Mouse (Mus musculus) MEL (cell line): ENCODE results near the gene Gpbp1l1. TPM values are rescaled to one million over a fixed set of nuclear protein-coding genes. Genes with fewer than 3 reads are reported as not detected.
A peak's percentile ranks its signal among the peaks of the same experiment; 100 is the strongest.

ENCODE experiments used
- DNase-seq: peaks from one replicate; pipeline ENCODE4 v3.0.0; 2011; ENCODE audit warnings: low read depth, low spot score
- H3K27ac ChIP-seq: 2 replicates; pipeline ENCODE4 v1.5.1; 2012; ENCODE audit warnings: low read depth, mild to moderate bottlenecking, control low read depth, low read length, moderate library complexity; ENCODE audit not compliant: control insufficient read depth
- H3K27me3 ChIP-seq, 2 experiments: fragments of 150-350 bp in 1 of 2; sonication (generic) in 1 of 2; 2 replicates each; pipeline ENCODE4 v1.6.1; 2012; ENCODE audit warnings: low read length in 2 of 2, mild to moderate bottlenecking in 2 of 2, improper control_type of control experiment in 1 of 2, moderate library complexity in 1 of 2; ENCODE audit not compliant: insufficient read depth in 2 of 2, control insufficient read depth in 1 of 2
- H3K36me3 ChIP-seq, 2 experiments: 2 replicates each; pipeline ENCODE4 v1.6.1; 2012 to 2014; ENCODE audit warnings: low read length in 2 of 2, improper control_type of control experiment in 1 of 2, inconsistent platforms in 1 of 2, mild to moderate bottlenecking in 1 of 2; ENCODE audit not compliant: insufficient read depth in 2 of 2, control insufficient read depth in 1 of 2
- H3K4me1 ChIP-seq, 2 experiments: fragments of 150-350 bp in 1 of 2; sonication (generic) in 1 of 2; 2 replicates each; pipeline ENCODE4 v1.6.1; 2012; ENCODE audit warnings: low read length in 2 of 2, improper control_type of control experiment in 1 of 2, mild to moderate bottlenecking in 1 of 2; ENCODE audit not compliant: insufficient read depth in 2 of 2, control insufficient read depth in 1 of 2
- H3K4me3 ChIP-seq, 2 experiments: fragments of 150-350 bp in 1 of 2; sonication (generic) in 1 of 2; 2 replicates each; pipeline ENCODE4 v1.5.1; 2012; ENCODE audit warnings: low read depth in 2 of 2, low read length in 2 of 2, mild to moderate bottlenecking in 2 of 2, moderate library complexity in 2 of 2, control low read depth in 1 of 2, improper control_type of control experiment in 1 of 2; ENCODE audit not compliant: control insufficient read depth in 1 of 2, insufficient read depth in 1 of 2
- H3K79me2 ChIP-seq: 2 replicates; pipeline ENCODE4 v1.6.1; 2012; ENCODE audit warnings: mild to moderate bottlenecking, low read length, moderate library complexity; ENCODE audit not compliant: control insufficient read depth, poor library complexity, insufficient read depth
- H3K9ac ChIP-seq: 2 replicates; pipeline ENCODE4 v1.6.1; 2012; ENCODE audit warnings: low read depth, mild to moderate bottlenecking, control low read depth, low read length, moderate library complexity; ENCODE audit not compliant: control insufficient read depth, poor library complexity, severe bottlenecking
- H3K9me3 ChIP-seq: fragments of 150-350 bp; sonication (generic); replicated peaks from 2 replicates; pipeline ENCODE4 v1.6.1; 2012; ENCODE audit warnings: mild to moderate bottlenecking, low read length, improper control_type of control experiment, moderate library complexity; ENCODE audit not compliant: insufficient read depth
- BHLHE40 ChIP-seq: IDR thresholded peaks from 2 replicates; pipeline ENCODE4 v1.6.1; 2012; ENCODE audit warnings: low read depth, mild to moderate bottlenecking, inconsistent platforms, low read length, improper control_type of control experiment, borderline replicate concordance
- CTCF ChIP-seq, 3 experiments: IDR thresholded peaks in 2 of 3; conservative IDR thresholded peaks in 1 of 3; 2 replicates each; pipeline ENCODE4 v1.5.1; 2011 to 2012; ENCODE audit warnings: low read length in 3 of 3, low read depth in 2 of 3, mild to moderate bottlenecking in 2 of 3, improper control_type of control experiment in 1 of 3, inconsistent platforms in 1 of 3, mixed read lengths in 1 of 3, moderate library complexity in 1 of 3; ENCODE audit not compliant: control insufficient read depth in 1 of 3, insufficient read depth in 1 of 3, poor library complexity in 1 of 3, severe bottlenecking in 1 of 3
- E2F4 ChIP-seq: IDR thresholded peaks from 2 replicates; pipeline ENCODE4 v1.6.1; 2011; ENCODE audit warnings: low read depth, low read length, improper control_type of control experiment, borderline replicate concordance
- ELF1 ChIP-seq: IDR thresholded peaks from 2 replicates; pipeline ENCODE4 v1.6.1; 2014; ENCODE audit warnings: low read depth, mild to moderate bottlenecking, inconsistent platforms, low read length, improper control_type of control experiment, moderate library complexity
- HCFC1 ChIP-seq: IDR thresholded peaks from 2 replicates; pipeline ENCODE4 v1.6.1; 2012; ENCODE audit warnings: low read depth, mild to moderate bottlenecking, inconsistent platforms, low read length, improper control_type of control experiment, moderate library complexity
- KAT2A ChIP-seq: conservative IDR thresholded peaks from 2 replicates; pipeline ENCODE4 v1.6.1; 2012; ENCODE audit warnings: low read depth, low read length, improper control_type of control experiment, inconsistent platforms
- MAX ChIP-seq: IDR thresholded peaks from 2 replicates; pipeline ENCODE4 v1.6.1; 2011; ENCODE audit warnings: low read length, improper control_type of control experiment
- MAZ ChIP-seq: IDR thresholded peaks from 2 replicates; pipeline ENCODE4 v1.6.1; 2012; ENCODE audit warnings: low read depth, mild to moderate bottlenecking, inconsistent platforms, low read length, improper control_type of control experiment
- MXI1 ChIP-seq: IDR thresholded peaks from 2 replicates; pipeline ENCODE4 v1.6.1; 2011; ENCODE audit warnings: mild to moderate bottlenecking, low read depth, low read length, improper control_type of control experiment
- MYC ChIP-seq: IDR thresholded peaks from 2 replicates; pipeline ENCODE4 v1.6.1; 2011; ENCODE audit warnings: low read depth, mild to moderate bottlenecking, low read length, improper control_type of control experiment, moderate library complexity
- NELFE ChIP-seq: IDR thresholded peaks from 2 replicates; pipeline ENCODE4 v1.6.1; 2011; ENCODE audit warnings: low read depth, low read length, improper control_type of control experiment
- NRF1 ChIP-seq: IDR thresholded peaks from 2 replicates; pipeline ENCODE4 v1.6.1; 2014; ENCODE audit warnings: low read depth, mild to moderate bottlenecking, inconsistent platforms, low read length, improper control_type of control experiment, moderate library complexity; ENCODE audit not compliant: poor library complexity, insufficient read depth, severe bottlenecking
- POLR2A ChIP-seq, 2 experiments: IDR thresholded peaks; 2 replicates each; pipeline ENCODE4 v1.6.1; 2011 to 2012; ENCODE audit warnings: low read length in 2 of 2, mild to moderate bottlenecking in 2 of 2, control low read depth in 1 of 2, improper control_type of control experiment in 1 of 2, low read depth in 1 of 2, moderate library complexity in 1 of 2; ENCODE audit not compliant: control insufficient read depth in 1 of 2, insufficient read depth in 1 of 2, poor library complexity in 1 of 2
- POLR2AphosphoS2 ChIP-seq: IDR thresholded peaks from 2 replicates; pipeline ENCODE4 v1.6.1; 2011; ENCODE audit warnings: low read length, improper control_type of control experiment
- SIN3A ChIP-seq: IDR thresholded peaks from 2 replicates; pipeline ENCODE4 v1.6.1; 2012; ENCODE audit warnings: low read length, improper control_type of control experiment, inconsistent platforms
- SMC3 ChIP-seq: IDR thresholded peaks from 2 replicates; pipeline ENCODE4 v1.6.1; 2011; ENCODE audit warnings: low read depth, low read length, improper control_type of control experiment
- TBP ChIP-seq: IDR thresholded peaks from 2 replicates; pipeline ENCODE4 v1.8.0; 2011; ENCODE audit warnings: low read depth, low read length, improper control_type of control experiment
- TCF12 ChIP-seq: IDR thresholded peaks from 2 replicates; pipeline ENCODE4 v1.6.1; 2014; ENCODE audit warnings: low read depth, mild to moderate bottlenecking, inconsistent platforms, low read length, improper control_type of control experiment, moderate library complexity
- USF1 ChIP-seq: IDR thresholded peaks from 2 replicates; pipeline ENCODE4 v1.6.1; 2014; ENCODE audit warnings: low read depth, mild to moderate bottlenecking, inconsistent platforms, low read length, improper control_type of control experiment, moderate library complexity
- ZC3H11A ChIP-seq: IDR thresholded peaks from 2 replicates; pipeline ENCODE4 v1.6.1; 2012; ENCODE audit warnings: low read depth, mild to moderate bottlenecking, inconsistent platforms, low read length, improper control_type of control experiment
- ZMIZ1 ChIP-seq: IDR thresholded peaks from 2 replicates; pipeline ENCODE4 v1.6.1; 2012; ENCODE audit warnings: low read depth, mild to moderate bottlenecking, inconsistent platforms, low read length, improper control_type of control experiment, moderate library complexity
- polyA plus RNA-seq, 2 experiments: library from polyadenylated mRNA; stranded (reverse) in 1 of 2; unstranded in 1 of 2; fragments of >175 nt in 1 of 2; fragments of >200 nt in 1 of 2; gene quantifications; 2 replicates each; pipeline versions ENCODE4 v1.2.1 to v1.2.4; 2012; ENCODE audit warnings: low replicate concordance in 2 of 2, low read depth in 1 of 2; ENCODE audit not compliant: insufficient read length in 2 of 2, insufficient read depth in 1 of 2, missing spikeins in 1 of 2
- total RNA-seq: library from RNA; depleted of rRNA; stranded (reverse); fragments of 300-350 nt; gene quantifications from 2 replicates; pipeline ENCODE4 v1.2.3, GENCODE M21; 2012

Gene Gpbp1l1
- total and polyA plus RNA-seq, 3 experiments: 29.1 to 46.3 TPM; not detected in 1

DNA sequence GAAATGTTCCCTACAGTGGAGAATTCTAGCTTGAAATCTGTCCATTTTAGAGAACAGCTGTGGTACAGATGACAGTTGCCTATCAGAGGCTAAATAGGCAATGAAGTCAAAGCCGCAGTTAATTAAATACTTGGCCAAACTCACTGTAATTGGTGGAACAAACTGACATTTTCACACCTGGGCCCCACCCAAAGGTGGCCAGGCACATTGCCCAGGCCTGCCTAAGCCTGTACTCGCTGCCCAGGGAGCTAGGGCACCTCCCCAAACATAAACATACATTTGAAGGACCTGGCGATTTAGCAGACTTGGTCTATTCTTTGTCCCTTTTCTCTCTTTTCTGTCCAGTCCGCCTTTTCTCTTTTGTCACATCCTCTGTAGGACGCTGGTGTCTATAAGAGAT, 38.9 kb downstream of the Gpbp1l1 start, which contains the start of gene Ccdc17:
Gene Ccdc17, plus strand, starts transcription at position 276 of the 400 bp plus-strand sequence.
- peak in 2 of 3 experiments; percentile 7; a peak in 1 of 6 replicates for TF ChIP-seq CTCF (IDR thresholded peaks at IDR 0.05 in 2 of 3, conservative IDR thresholded peaks at IDR 0.05 in 1 of 3; ENCODE audit: control insufficient read depth in 1 of 3, insufficient read depth in 1 of 3, low read depth in 2 of 3, low read length in 3 of 3, poor library complexity in 1 of 3, severe bottlenecking in 1 of 3)
- no peak for TF ChIP-seq HCFC1

DNA sequence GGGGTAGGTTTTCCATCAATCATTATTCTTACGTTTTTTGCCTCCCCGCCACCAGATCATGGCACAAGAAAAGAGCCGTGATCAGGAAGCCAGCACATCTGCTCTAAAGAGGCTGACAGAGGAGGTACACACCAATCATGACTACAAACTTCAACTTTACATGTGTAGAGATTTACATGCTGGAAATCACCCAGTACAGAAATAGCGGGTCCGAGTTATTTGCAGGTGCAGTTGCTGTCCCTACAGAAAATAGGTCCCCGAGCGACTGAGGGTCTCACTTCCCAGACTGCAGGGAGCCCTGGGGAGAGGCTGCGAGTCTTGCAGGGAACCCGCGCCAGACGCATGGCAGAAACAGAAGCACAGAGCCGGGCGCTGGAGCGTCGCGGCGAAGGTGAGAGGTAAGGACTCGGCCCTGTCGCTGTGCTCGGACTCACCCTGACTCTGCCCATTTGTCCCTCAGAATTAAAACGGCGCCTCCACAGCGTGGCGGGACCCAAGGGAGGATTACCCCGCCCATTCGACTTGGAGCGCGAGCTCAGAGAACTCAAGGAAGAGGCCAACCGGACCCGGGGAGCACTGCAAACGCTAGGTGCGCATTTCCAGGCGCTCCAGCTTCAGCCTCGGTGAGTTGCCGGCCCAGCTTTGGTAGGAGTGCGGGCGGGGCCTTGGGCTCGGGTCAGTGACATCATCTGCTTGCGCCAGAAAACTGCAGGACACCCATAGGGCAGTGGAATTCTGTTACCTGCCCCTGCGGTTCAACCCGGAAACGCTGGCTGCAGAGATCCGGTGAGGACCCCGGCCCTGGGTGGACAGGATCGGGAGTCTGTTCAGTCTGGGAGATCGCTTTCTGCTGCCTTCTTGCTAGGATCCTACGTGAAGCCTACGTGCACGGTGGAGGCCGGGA, 39.8 kb downstream of the Gpbp1l1 start:
- peak overlapping the region; percentile 88 to 98 for H3K4me3 ChIP-seq
- peaks cover 6% of the 10 kb centered on the region; the same call in 1 of the 2 replicates for H3K79me2 ChIP-seq
- H3K36me3 ChIP-seq: peaks cover 5% of the 10 kb centered on the region in 2 experiments
- peak; percentile 95 for DNase-seq
- peak overlapping the region; percentile 74 for H3K27ac ChIP-seq
- peak overlapping the region; percentile 78 for H3K9ac ChIP-seq
- H3K9me3 ChIP-seq: no peaks in the 10 kb centered on the region
- H3K4me1 ChIP-seq: peaks cover 5 to 9% of the 10 kb centered on the region in 2 experiments; a peak in 2 of 4 replicates
- TF ChIP-seq USF1 (no peak), MAX (peak; percentile 42), NRF1 (peak; percentile 45; the same call in 1 of the 2 replicates), TCF12 (peak; percentile 60; the same call in 1 of the 2 replicates), POLR2AphosphoS2 (peak; percentile 66; the same call in 1 of the 2 replicates), ZMIZ1 (peak; percentile 70; the same call in 1 of the 2 replicates), ZC3H11A (no peak), HCFC1 (peak; percentile 91), SMC3 (0 out of 2 replicates have a peak, but pooled peaks have one; percentile 23), MXI1 (peak; percentile 81), CTCF (IDR thresholded peaks at IDR 0.05 in 2 of 3, conservative IDR thresholded peaks at IDR 0.05 in 1 of 3; ENCODE audit: control insufficient read depth in 1 of 3, insufficient read depth in 1 of 3, low read depth in 2 of 3, low read length in 3 of 3, poor library complexity in 1 of 3, severe bottlenecking in 1 of 3) (peak in 1 of 3 experiments; percentile 3; a peak in 1 of 6 replicates), BHLHE40 (no peak), KAT2A (no peak; the same call in 1 of the 2 replicates), MAZ (peak; percentile 94; the same call in 1 of the 2 replicates), MYC (0 out of 2 replicates have a peak, but pooled peaks have one; percentile 68), TBP (peak; percentile 58), POLR2A (IDR thresholded peaks at IDR 0.05; ENCODE audit: control insufficient read depth in 1 of 2, insufficient read depth in 1 of 2, low read depth in 1 of 2, low read length in 2 of 2, poor library complexity in 1 of 2) (peak; percentile 59 to 92; a peak in 3 of 4 replicates), ELF1 (peak; percentile 93), NELFE (peak; percentile 84), SIN3A (peak; percentile 95), E2F4 (no peak)
- H3K27me3 ChIP-seq: no peaks in the 10 kb centered on the region

More for the DNA sequence above, 38.9 kb downstream of the Gpbp1l1 start, which contains the start of gene Ccdc17:
- peak within 1 kb of the TSS; percentile 88 to 98 for H3K4me3 ChIP-seq
- H3K79me2 ChIP-seq: peaks cover 6% of the 10 kb centered on the region; the same call in 1 of the 2 replicates
- DNase-seq: no peak
- H3K4me1 ChIP-seq: peaks cover 5 to 9% of the 10 kb centered on the region in 2 experiments; a peak in 2 of 4 replicates
- H3K27ac ChIP-seq: peak within 1 kb of the TSS; percentile 74
- H3K27me3 ChIP-seq: no peaks in the 10 kb centered on the region
- peak within 1 kb of the TSS; percentile 78 for H3K9ac ChIP-seq
- H3K36me3 ChIP-seq: peaks cover 4 to 5% of the 10 kb centered on the region in 2 experiments
- H3K9me3 ChIP-seq: no peaks in the 10 kb centered on the region
